Mouse (Mus musculus) neural tube, embryonic 13.5 days (tissue): ENCODE measurements at regions not wholly inside any gene's neighbourhood (a gene's known extent, or its start where the extent isn't known, plus 50 kb on each side); places are given as distances from the start of the nearest gene placed in this dataset.

Source experiments
- ATAC-seq: fragments of 200-750 bp; cut with Nextera tagmentation; 2 replicates; pipeline ENCODE4 v1.8.0; 2017; ENCODE audit warnings: low read depth, mild to moderate bottlenecking, moderate TSS enrichment, moderate library complexity
- H3K27ac ChIP-seq: fragments of 300-500 bp; sonication (generic); replicated peaks from 2 replicates; pipeline ENCODE4 v1.5.1; 2015; ENCODE audit warnings: moderate library complexity, mild to moderate bottlenecking, inconsistent platforms
- H3K27me3 ChIP-seq: fragments of 300-500 bp; sonication (generic); 2 replicates; pipeline ENCODE4 v1.6.1; 2015; ENCODE audit warnings: mild to moderate bottlenecking, inconsistent platforms
- H3K36me3 ChIP-seq: fragments of 300-500 bp; sonication (generic); 2 replicates; pipeline ENCODE4 v1.6.1; 2015; ENCODE audit warnings: mild to moderate bottlenecking, inconsistent platforms
- H3K4me1 ChIP-seq: fragments of 300-500 bp; sonication (generic); replicated peaks from 2 replicates; pipeline ENCODE4 v1.6.1; 2015; ENCODE audit warnings: inconsistent platforms
- H3K4me2 ChIP-seq: fragments of 300-500 bp; sonication (generic); 2 replicates; pipeline ENCODE4 v1.6.1; 2015; ENCODE audit warnings: inconsistent platforms, mild to moderate bottlenecking, moderate library complexity
- H3K4me3 ChIP-seq: fragments of 300-500 bp; sonication (generic); 2 replicates; pipeline ENCODE4 v1.5.1; 2015; ENCODE audit warnings: mild to moderate bottlenecking, inconsistent platforms
- H3K9ac ChIP-seq: fragments of 300-500 bp; sonication (generic); 2 replicates; pipeline ENCODE4 v1.6.1; 2015; ENCODE audit warnings: moderate library complexity, mild to moderate bottlenecking, inconsistent platforms
- H3K9me3 ChIP-seq: fragments of 300-500 bp; sonication (generic); 2 replicates; pipeline ENCODE4 v1.6.1; 2016; ENCODE audit warnings: inconsistent platforms
- WGBS: fragments of 180-500 bp; shearing (Covaris S2); methylation state at CpG from one replicate; pipeline ENCODE4 v1.1.7; 2015; 5-methylcytosine and 5-hydroxymethylcytosine counted together

- H3K4me3 ChIP-seq, result no peak overlapping the region
- no peak overlapping the region for H3K9ac ChIP-seq
- H3K27ac ChIP-seq, result peak overlapping the region; percentile 52
- 32% methylated on average over 10 of the region's 10 CpGs for WGBS
- ATAC-seq, result peak; percentile 54; the same call in 1 of the 2 replicates
- 0 out of 2 replicates have a peak overlapping the region, but pooled peaks have one; percentile 1 for H3K4me2 ChIP-seq
- no peaks in the 10 kb centered on the region for H3K36me3 ChIP-seq
- no peaks in the 10 kb centered on the region; the same call in 1 of the 2 replicates for H3K27me3 ChIP-seq
- peaks cover 35% of the 10 kb centered on the region for H3K4me1 ChIP-seq
- H3K9me3 ChIP-seq, result no peaks in the 10 kb centered on the region
Observed at GRCm38 (mm10) chr16:73105496-73105895, 797.4 kb downstream of the Robo1 start.

GRCm38 (mm10) chr16:73100273-73100672 is 792.2 kb downstream of the Robo1 start:
- H3K9me3 ChIP-seq, result no peaks in the 10 kb centered on the region
- 62% methylated on average over 8 of the region's 8 CpGs for WGBS
- no peak overlapping the region for H3K9ac ChIP-seq
- H3K36me3 ChIP-seq, result no peaks in the 10 kb centered on the region
- H3K27ac ChIP-seq, result no peak overlapping the region
- peaks cover 41% of the 10 kb centered on the region for H3K4me1 ChIP-seq
- no peaks in the 10 kb centered on the region for H3K27me3 ChIP-seq
- no peak overlapping the region for H3K4me2 ChIP-seq
- H3K4me3 ChIP-seq, result no peak overlapping the region
- ATAC-seq, result no peak

DNA sequence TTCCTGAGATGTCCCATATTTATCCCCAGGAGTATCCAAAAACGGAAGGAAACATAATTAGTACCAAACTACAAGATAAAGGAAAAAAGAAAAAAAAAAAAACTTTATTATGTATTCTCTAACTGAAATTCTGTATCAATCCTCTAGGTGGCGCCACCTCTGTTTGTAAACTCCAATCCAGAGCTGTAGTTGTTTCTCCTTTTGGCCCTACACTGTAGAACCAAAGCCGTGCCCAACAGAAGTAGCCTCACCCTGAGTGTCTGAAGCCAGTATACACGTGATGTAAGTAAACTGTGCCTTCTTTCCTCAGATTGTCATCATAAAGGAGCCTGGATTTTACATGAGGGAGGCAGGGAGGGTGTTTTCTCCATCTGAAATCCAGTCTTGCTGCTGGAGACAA is 790.7 kb downstream of the Robo1 start:
- 10% methylated on average over 4 of the region's 4 CpGs for WGBS
- Histone ChIP-seq H3K4me2 (no peak overlapping the region), H3K27ac (no peak overlapping the region), H3K9me3 (no peaks in the 10 kb centered on the region), H3K9ac (no peak overlapping the region), H3K4me1 (peaks cover 32% of the 10 kb centered on the region), H3K27me3 (no peaks in the 10 kb centered on the region), H3K4me3 (no peak overlapping the region), H3K36me3 (no peaks in the 10 kb centered on the region)
- ATAC-seq, result peak; percentile 62; the same call in 1 of the 2 replicates

GRCm38 (mm10) chr16:73097176-73097575 is 789.1 kb downstream of the Robo1 start:
- H3K4me3 ChIP-seq, result peak overlapping the region; percentile 8; the same call in 1 of the 2 replicates
- H3K27ac ChIP-seq, result no peak overlapping the region
- WGBS, result 9% methylated on average over 14 of the region's 14 CpGs
- no peaks in the 10 kb centered on the region for H3K27me3 ChIP-seq
- H3K4me1 ChIP-seq, result peaks cover 32% of the 10 kb centered on the region
- H3K36me3 ChIP-seq, result no peaks in the 10 kb centered on the region
- H3K4me2 ChIP-seq, result peak overlapping the region; percentile 36
- ATAC-seq, result no peak
- no peak overlapping the region for H3K9ac ChIP-seq
- H3K9me3 ChIP-seq, result no peaks in the 10 kb centered on the region

DNA sequence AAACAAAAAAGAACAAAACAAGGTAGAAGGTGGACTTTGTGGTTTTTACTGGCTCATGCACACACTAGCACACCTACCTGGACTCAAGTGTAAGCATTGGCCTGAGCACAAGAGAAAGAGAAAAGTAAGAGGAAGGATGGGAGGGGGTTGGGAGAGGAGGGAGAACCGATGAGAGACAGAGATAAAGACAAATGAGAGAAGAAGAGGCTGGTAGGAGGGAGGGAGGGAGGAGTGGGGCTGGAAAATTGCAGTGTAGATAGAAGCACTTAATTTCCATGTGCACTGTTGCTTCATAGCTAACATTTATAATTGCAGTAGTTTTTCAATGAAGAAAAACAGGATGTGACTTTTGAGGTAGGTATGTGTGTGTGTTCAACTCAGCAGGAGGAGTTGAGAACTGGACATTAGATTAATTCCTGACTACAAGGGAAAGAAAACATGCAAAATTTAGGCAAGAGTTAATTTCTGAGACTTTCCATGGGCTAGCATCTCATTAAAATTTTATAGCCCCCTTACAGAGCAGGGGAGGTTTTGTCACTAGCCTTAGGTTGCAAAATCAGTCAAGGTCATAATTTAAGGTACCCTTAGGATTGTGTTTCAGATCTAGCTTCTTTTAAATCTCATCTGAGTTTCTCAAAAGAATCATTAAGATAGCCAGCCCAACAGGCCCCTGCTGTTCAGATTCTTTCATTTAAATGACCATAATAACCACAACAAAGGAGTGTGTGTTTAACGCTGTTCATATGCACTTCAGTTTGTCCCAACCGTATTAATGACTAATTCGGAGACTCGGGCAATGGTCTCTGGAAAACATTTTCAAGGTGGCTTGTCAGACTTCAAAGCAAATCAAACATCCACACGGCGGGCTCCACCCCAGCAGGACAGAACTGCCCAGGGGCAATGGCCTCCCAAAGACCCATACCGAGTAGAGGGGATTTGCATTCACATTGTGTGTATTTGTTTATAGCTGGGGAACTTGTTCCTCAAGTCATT is 788.3 kb downstream of the Robo1 start:
- no peak for ATAC-seq
- Histone ChIP-seq H3K9ac (no peak overlapping the region), H3K27ac (no peak overlapping the region), H3K9me3 (no peaks in the 10 kb centered on the region), H3K4me2 (peak overlapping the region; percentile 36), H3K27me3 (no peaks in the 10 kb centered on the region), H3K4me3 (0 out of 2 replicates have a peak overlapping the region, but pooled peaks have one; percentile 8), H3K4me1 (peaks cover 32% of the 10 kb centered on the region), H3K36me3 (no peaks in the 10 kb centered on the region)
- WGBS, result 2% methylated on average over 8 of the region's 8 CpGs
